Mouse (Mus musculus) cerebellum, adult 2 months (tissue): ENCODE data around the gene Tnxb.

Source experiments
- CTCF ChIP-seq: fragments of 200-500 bp; IDR thresholded peaks from 2 replicates; pipeline ENCODE4 v1.5.1; 2011; ENCODE audit warnings: low read depth, mild to moderate bottlenecking, control low read depth, low read length, moderate library complexity, borderline replicate concordance; ENCODE audit not compliant: insufficient read depth
- POLR2A ChIP-seq: fragments of 200-500 bp; IDR thresholded peaks from 2 replicates; pipeline ENCODE4 v1.6.1; 2011; ENCODE audit warnings: low read length, control low read depth, borderline replicate concordance; ENCODE audit not compliant: insufficient read depth

DNA sequence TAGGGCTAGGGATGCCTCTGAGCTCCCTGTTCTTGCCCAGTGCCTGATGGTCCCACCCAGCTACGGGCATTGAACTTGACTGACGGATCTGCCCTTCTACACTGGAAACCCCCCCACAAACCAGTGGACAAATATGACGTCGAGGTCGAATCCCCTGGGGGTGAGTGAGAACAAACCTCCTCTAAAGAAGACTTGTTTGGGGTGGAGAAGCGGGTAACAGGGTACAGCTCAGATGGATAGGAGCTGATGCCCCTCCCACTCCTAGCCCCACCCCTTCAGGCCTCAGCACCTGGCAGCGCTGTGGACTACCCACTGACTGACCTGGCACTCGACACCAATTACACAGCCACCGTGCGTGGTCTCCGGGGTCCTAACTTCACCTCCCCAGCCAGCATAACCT, 47.1 kb downstream of the Tnxb start:
- no peak for TF ChIP-seq POLR2A
- TF ChIP-seq CTCF = no peak
